Mouse (Mus musculus): Measurements from ENCODE around the gene Commd8. TPM values are rescaled to one million over a fixed set of nuclear protein-coding genes. Genes with fewer than 3 reads are reported as not detected.

The Commd8 gene
- polyA plus RNA-seq, 1 experiment = 1.2 TPM

GRCm38 (mm10) chr5:72172675-72173074, 4.7 kb upstream of the Commd8 start:
- peak; percentile 32; the same call in 1 of the 2 replicates for TF ChIP-seq CTCF (IDR thresholded peaks at IDR 0.05; ENCODE audit: extremely low read depth, insufficient read length, insufficient replicate concordance, low read depth, low read length)
- no peak for TF ChIP-seq POLR2A (IDR thresholded peaks at IDR 0.05; ENCODE audit: low read depth, low read length)
- Histone ChIP-seq H3K27ac (ENCODE audit: insufficient read depth, low read depth, low read length) (no peak overlapping the region), H3K36me3 (ENCODE audit: control insufficient read depth, insufficient read depth, low read length) (no peaks in the 10 kb centered on the region), H3K27me3 (ENCODE audit: control insufficient read depth, insufficient read depth, low read length) (no peaks in the 10 kb centered on the region), H3K4me1 (ENCODE audit: control insufficient read depth, insufficient read depth, insufficient read length, low read length) (no peaks in the 10 kb centered on the region), H3K4me3 (ENCODE audit: low read depth, low read length) (no peak overlapping the region)
- WGBS = 35% methylated on average over 3 of the region's 3 CpGs

DNA sequence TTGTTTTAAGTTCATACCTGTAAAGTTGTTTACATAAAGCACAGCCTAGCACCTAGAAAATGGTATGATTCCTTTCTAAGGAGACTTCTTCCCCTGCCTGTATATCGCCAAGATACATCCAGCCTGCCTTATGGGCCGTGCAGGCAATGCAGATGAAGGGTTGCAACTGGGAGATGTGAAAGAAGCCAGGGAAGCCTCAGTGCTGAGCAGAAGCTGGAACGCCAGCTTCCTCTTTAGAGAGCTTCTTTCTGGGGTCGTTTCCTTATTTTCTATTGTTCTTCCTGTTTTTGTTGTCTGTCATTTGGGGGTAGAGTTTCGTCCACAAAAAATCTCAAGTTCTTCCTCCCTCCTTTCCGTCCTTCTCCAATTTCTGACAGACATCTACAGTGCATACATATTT, 2.1 kb upstream of the Commd8 start:
- H3K4me3 ChIP-seq (ENCODE audit: low read depth, low read length) = no peak overlapping the region
- 51% methylated on average over 6 of the region's 6 CpGs for WGBS
- H3K27me3 ChIP-seq (ENCODE audit: control insufficient read depth, insufficient read depth, low read length) = no peaks in the 10 kb centered on the region
- H3K27ac ChIP-seq (ENCODE audit: insufficient read depth, low read depth, low read length) = no peak overlapping the region
- H3K36me3 ChIP-seq (ENCODE audit: control insufficient read depth, insufficient read depth, low read length) = peaks cover 3% of the 10 kb centered on the region; the same call in 1 of the 2 replicates
- H3K4me1 ChIP-seq (ENCODE audit: control insufficient read depth, insufficient read depth, insufficient read length, low read length) = peaks cover 3% of the 10 kb centered on the region; the same call in 1 of the 2 replicates
- TF ChIP-seq POLR2A (IDR thresholded peaks at IDR 0.05; ENCODE audit: low read depth, low read length) = no peak
- no peak for TF ChIP-seq CTCF (IDR thresholded peaks at IDR 0.05; ENCODE audit: extremely low read depth, insufficient read length, insufficient replicate concordance, low read depth, low read length)

DNA sequence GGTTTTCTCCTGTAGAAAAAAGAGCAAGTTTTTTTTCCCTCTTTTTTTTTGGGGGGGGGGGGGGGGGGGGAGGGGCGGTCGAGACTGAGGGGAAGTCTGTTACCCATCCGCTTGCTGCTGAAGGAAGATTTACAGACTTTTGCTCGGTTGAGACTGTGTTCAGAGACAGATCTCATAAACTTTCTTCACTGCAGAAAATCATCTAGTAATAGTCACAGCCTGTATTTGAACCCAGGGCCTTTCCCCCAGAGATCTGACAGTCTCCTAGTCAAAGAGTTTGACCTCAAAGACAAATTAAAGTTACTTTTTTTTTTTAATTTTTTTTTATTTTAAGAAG, 264 bp upstream of the Commd8 start:
- TF ChIP-seq POLR2A (IDR thresholded peaks at IDR 0.05; ENCODE audit: low read depth, low read length) = no peak
- TF ChIP-seq CTCF (IDR thresholded peaks at IDR 0.05; ENCODE audit: extremely low read depth, insufficient read length, insufficient replicate concordance, low read depth, low read length) = no peak
- no peak overlapping the region for H3K27ac ChIP-seq (ENCODE audit: insufficient read depth, low read depth, low read length)
- peaks cover 5% of the 10 kb centered on the region; the same call in 1 of the 2 replicates for H3K36me3 ChIP-seq (ENCODE audit: control insufficient read depth, insufficient read depth, low read length)
- H3K27me3 ChIP-seq (ENCODE audit: control insufficient read depth, insufficient read depth, low read length) = no peaks in the 10 kb centered on the region
- H3K4me1 ChIP-seq (ENCODE audit: control insufficient read depth, insufficient read depth, insufficient read length, low read length) = peaks cover 3% of the 10 kb centered on the region; the same call in 1 of the 2 replicates
- WGBS = 1% methylated on average over 4 of the region's 4 CpGs
- no peak overlapping the region for H3K4me3 ChIP-seq (ENCODE audit: low read depth, low read length)

GRCm38 (mm10) chr5:72164386-72164785, 3.6 kb downstream of the Commd8 start:
- TF ChIP-seq POLR2A (IDR thresholded peaks at IDR 0.05; ENCODE audit: low read depth, low read length) (no peak), CTCF (IDR thresholded peaks at IDR 0.05; ENCODE audit: extremely low read depth, insufficient read length, insufficient replicate concordance, low read depth, low read length) (no peak)
- Histone ChIP-seq H3K4me1 (ENCODE audit: control insufficient read depth, insufficient read depth, insufficient read length, low read length) (peaks cover 3% of the 10 kb centered on the region; the same call in 1 of the 2 replicates), H3K27ac (ENCODE audit: insufficient read depth, low read depth, low read length) (no peak overlapping the region), H3K36me3 (ENCODE audit: control insufficient read depth, insufficient read depth, low read length) (peaks cover 33% of the 10 kb centered on the region), H3K27me3 (ENCODE audit: control insufficient read depth, insufficient read depth, low read length) (no peaks in the 10 kb centered on the region), H3K4me3 (ENCODE audit: low read depth, low read length) (no peak overlapping the region)
- WGBS = 62% methylated on average over 7 of the region's 7 CpGs

DNA sequence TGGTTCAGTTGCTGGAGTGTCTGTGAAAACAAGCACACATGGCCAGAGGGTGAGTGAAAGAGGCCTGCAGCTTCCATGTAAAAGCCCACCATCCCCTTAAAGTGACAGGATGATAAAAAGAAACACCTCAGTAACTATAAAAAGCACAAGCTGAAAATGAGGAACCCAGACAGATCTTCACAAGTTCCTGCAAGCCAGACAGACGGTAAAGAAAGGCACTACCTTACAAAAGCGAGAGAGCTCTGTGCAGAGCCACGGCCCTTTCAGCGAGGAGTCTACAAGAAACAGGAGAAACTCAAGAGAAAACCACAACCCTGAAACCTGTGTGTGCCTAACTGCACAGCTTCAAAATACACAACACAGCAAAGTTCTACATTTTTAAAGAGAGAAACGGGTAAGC, 5.1 kb downstream of the Commd8 start:
- no peak overlapping the region for H3K4me3 ChIP-seq (ENCODE audit: low read depth, low read length)
- 80% methylated on average over 5 of the region's 5 CpGs for WGBS
- no peaks in the 10 kb centered on the region for H3K27me3 ChIP-seq (ENCODE audit: control insufficient read depth, insufficient read depth, low read length)
- peaks cover 3% of the 10 kb centered on the region; the same call in 1 of the 2 replicates for H3K4me1 ChIP-seq (ENCODE audit: control insufficient read depth, insufficient read depth, insufficient read length, low read length)
- H3K27ac ChIP-seq (ENCODE audit: insufficient read depth, low read depth, low read length) = no peak overlapping the region
- TF ChIP-seq CTCF (IDR thresholded peaks at IDR 0.05; ENCODE audit: extremely low read depth, insufficient read length, insufficient replicate concordance, low read depth, low read length) (no peak), POLR2A (IDR thresholded peaks at IDR 0.05; ENCODE audit: low read depth, low read length) (no peak)
- peaks cover 41% of the 10 kb centered on the region for H3K36me3 ChIP-seq (ENCODE audit: control insufficient read depth, insufficient read depth, low read length)

GRCm38 (mm10) chr5:72160781-72161485, 7.1 kb downstream of the Commd8 start:
- no peak overlapping the region for H3K4me3 ChIP-seq (ENCODE audit: low read depth, low read length)
- peak overlapping the region; percentile 7; the same call in 1 of the 2 replicates for H3K27ac ChIP-seq (ENCODE audit: insufficient read depth, low read depth, low read length)
- no peaks in the 10 kb centered on the region; the same call in 1 of the 2 replicates for H3K4me1 ChIP-seq (ENCODE audit: control insufficient read depth, insufficient read depth, insufficient read length, low read length)
- peaks cover 49% of the 10 kb centered on the region for H3K36me3 ChIP-seq (ENCODE audit: control insufficient read depth, insufficient read depth, low read length)
- 82% methylated on average over 11 of the region's 11 CpGs for WGBS
- H3K27me3 ChIP-seq (ENCODE audit: control insufficient read depth, insufficient read depth, low read length) = no peaks in the 10 kb centered on the region
- TF ChIP-seq CTCF (IDR thresholded peaks at IDR 0.05; ENCODE audit: extremely low read depth, insufficient read length, insufficient replicate concordance, low read depth, low read length) (no peak), POLR2A (IDR thresholded peaks at IDR 0.05; ENCODE audit: low read depth, low read length) (no peak)

GRCm38 (mm10) chr5:72159537-72159936, 8.5 kb downstream of the Commd8 start:
- no peak for TF ChIP-seq POLR2A (IDR thresholded peaks at IDR 0.05; ENCODE audit: low read depth, low read length)
- TF ChIP-seq CTCF (IDR thresholded peaks at IDR 0.05; ENCODE audit: extremely low read depth, insufficient read length, insufficient replicate concordance, low read depth, low read length) = no peak
- peaks cover 48% of the 10 kb centered on the region for H3K36me3 ChIP-seq (ENCODE audit: control insufficient read depth, insufficient read depth, low read length)
- H3K27ac ChIP-seq (ENCODE audit: insufficient read depth, low read depth, low read length) = no peak overlapping the region
- no peaks in the 10 kb centered on the region for H3K27me3 ChIP-seq (ENCODE audit: control insufficient read depth, insufficient read depth, low read length)
- no peak overlapping the region for H3K4me3 ChIP-seq (ENCODE audit: low read depth, low read length)
- 68% methylated on average over 6 of the region's 6 CpGs for WGBS
- H3K4me1 ChIP-seq (ENCODE audit: control insufficient read depth, insufficient read depth, insufficient read length, low read length) = no peaks in the 10 kb centered on the region; the same call in 1 of the 2 replicates

Data from small intestine, adult 2 months (tissue).